Mouse (Mus musculus): ENCODE results near the gene Gcm1.

GRCm38 (mm10) chr9:78088971-78089370, 37.2 kb downstream of the Gcm1 start:
- TF ChIP-seq POLR2A (IDR thresholded peaks at IDR 0.05; ENCODE audit: insufficient read depth, low read depth, low read length) (no peak), CTCF (IDR thresholded peaks at IDR 0.05; ENCODE audit: insufficient read depth, low read depth, low read length) (no peak)

Data from olfactory bulb, adult 2 months (tissue).